Mouse (Mus musculus): Measurements from ENCODE around the gene Trp53bp2. TPM values are rescaled to one million over a fixed set of nuclear protein-coding genes. Genes with fewer than 3 reads are reported as not detected.

Trp53bp2 gene
- polyA plus RNA-seq, 1 experiment = 5.4 TPM

DNA sequence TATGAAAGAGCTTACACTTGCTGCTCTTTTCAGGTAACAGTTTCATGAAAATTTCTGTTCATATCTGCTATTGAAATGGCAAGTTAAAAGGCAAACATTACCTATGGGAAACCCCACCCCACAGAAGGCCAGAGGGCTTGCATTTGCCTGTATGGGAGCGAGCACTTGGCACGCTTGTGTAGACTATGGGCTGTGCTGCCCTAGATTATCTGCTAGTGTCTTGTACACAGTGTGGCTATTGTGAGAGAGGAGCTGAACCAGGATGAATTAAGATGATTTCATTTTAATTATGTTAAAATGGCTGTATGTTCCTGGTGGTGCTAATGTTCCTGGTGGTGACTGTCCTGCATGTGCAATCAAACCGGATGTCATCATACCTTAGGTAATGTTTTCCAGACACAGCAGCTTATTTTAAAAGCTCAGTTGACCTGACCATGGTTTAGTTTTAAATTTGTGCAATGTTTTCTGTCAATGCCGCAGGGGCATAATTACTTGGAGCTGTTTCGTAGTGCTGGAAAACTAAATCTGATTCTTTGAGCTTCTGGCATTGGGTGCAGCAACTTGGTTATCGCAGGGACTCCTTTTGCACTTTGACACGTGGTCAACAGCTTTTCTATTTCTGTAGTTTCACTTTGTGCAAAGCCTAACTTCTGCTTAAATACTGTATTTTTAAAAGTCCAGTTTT lies 3.8 kb downstream of the Trp53bp2 start:
- H3K4me1 ChIP-seq (ENCODE audit: control insufficient read depth, insufficient read depth, low read length) = no peaks in the 10 kb centered on the region; the same call in 1 of the 2 replicates
- no peak for TF ChIP-seq POLR2A (IDR thresholded peaks at IDR 0.05; ENCODE audit: borderline replicate concordance, control insufficient read depth, low read depth, low read length)
- no peak for TF ChIP-seq CTCF (IDR thresholded peaks at IDR 0.05; ENCODE audit: control insufficient read depth, insufficient read depth, low read length)
- no peak overlapping the region for H3K4me3 ChIP-seq (replicated peaks; ENCODE audit: control insufficient read depth, low read depth, low read length)
- H3K27ac ChIP-seq (ENCODE audit: control insufficient read depth, insufficient read depth, low read depth, low read length, poor library complexity) = no peak overlapping the region
- 32% methylated on average over 7 of the region's 7 CpGs for WGBS

DNA sequence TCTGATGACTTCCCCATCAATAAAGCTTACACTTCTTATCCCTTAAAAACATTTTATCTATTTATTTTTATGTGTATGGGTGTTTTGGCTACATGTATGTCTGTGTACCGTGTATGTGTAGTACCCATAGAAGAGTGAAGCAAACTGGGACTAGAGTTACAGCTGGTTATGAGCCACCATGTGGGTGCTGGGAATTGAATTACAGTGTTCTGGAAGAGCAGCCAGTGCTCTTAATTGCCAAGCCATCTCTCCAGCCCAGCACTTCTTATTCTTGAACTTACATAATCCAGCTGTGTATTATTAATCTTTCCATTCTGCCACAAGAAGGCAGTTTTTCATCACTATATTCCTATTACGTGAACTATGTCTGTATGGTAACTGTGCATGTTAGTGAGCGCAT lies 10.5 kb downstream of the Trp53bp2 start:
- TF ChIP-seq POLR2A (IDR thresholded peaks at IDR 0.05; ENCODE audit: borderline replicate concordance, control insufficient read depth, low read depth, low read length) (no peak), CTCF (IDR thresholded peaks at IDR 0.05; ENCODE audit: control insufficient read depth, insufficient read depth, low read length) (no peak)
- Histone ChIP-seq H3K4me3 (replicated peaks; ENCODE audit: control insufficient read depth, low read depth, low read length) (no peak overlapping the region), H3K27ac (ENCODE audit: control insufficient read depth, insufficient read depth, low read depth, low read length, poor library complexity) (no peak overlapping the region), H3K4me1 (ENCODE audit: control insufficient read depth, insufficient read depth, low read length) (no peaks in the 10 kb centered on the region)
- WGBS = 93% methylated on average over 3 of the region's 3 CpGs

DNA sequence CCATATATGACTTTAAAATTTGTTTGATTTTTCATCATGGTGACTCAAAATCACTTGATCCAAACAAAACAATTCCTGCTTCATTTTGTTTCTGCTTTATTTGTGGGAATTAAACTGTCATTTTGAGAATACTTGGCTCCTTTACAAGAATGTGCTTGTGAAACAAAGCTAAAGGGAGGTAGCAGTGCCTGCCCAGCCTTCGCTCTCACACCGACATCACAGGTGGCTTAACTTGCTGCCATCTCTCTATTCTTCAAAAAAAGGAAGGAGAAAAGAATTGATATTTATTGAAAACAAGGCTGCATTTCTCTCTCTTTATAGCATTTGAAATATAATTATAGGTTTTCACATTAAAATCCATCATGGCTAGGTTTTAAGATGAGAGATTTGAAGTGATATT lies 15.3 kb downstream of the Trp53bp2 start:
- Histone ChIP-seq H3K4me1 (ENCODE audit: control insufficient read depth, insufficient read depth, low read length) (no peaks in the 10 kb centered on the region), H3K4me3 (replicated peaks; ENCODE audit: control insufficient read depth, low read depth, low read length) (no peak overlapping the region), H3K27ac (ENCODE audit: control insufficient read depth, insufficient read depth, low read depth, low read length, poor library complexity) (no peak overlapping the region)
- TF ChIP-seq CTCF (IDR thresholded peaks at IDR 0.05; ENCODE audit: control insufficient read depth, insufficient read depth, low read length) (no peak), POLR2A (IDR thresholded peaks at IDR 0.05; ENCODE audit: borderline replicate concordance, control insufficient read depth, low read depth, low read length) (no peak)
- WGBS = 84% methylated on average over 2 of the region's 2 CpGs

DNA sequence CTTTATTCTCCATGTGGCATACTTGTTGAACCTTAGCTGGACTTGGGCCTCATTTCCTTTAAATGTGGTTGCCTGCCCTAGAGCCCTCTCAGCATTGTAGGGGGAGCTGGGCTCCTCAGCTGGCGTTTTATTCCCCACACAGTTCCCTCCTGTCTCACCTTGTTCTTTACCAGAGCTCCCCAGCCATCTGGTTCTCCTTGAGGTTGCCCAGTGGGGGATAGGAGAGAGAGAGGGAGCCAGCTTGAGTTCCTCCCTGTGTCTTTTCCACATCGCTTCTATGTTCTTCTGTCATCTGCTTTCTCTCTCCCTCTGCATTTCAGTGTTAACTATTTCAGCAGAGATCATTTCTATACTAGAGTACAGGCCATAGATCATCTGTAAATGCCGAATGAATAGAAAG lies 16.2 kb downstream of the Trp53bp2 start:
- TF ChIP-seq POLR2A (IDR thresholded peaks at IDR 0.05; ENCODE audit: borderline replicate concordance, control insufficient read depth, low read depth, low read length) = no peak
- no peak for TF ChIP-seq CTCF (IDR thresholded peaks at IDR 0.05; ENCODE audit: control insufficient read depth, insufficient read depth, low read length)
- H3K27ac ChIP-seq (ENCODE audit: control insufficient read depth, insufficient read depth, low read depth, low read length, poor library complexity) = no peak overlapping the region
- H3K4me1 ChIP-seq (ENCODE audit: control insufficient read depth, insufficient read depth, low read length) = no peaks in the 10 kb centered on the region
- WGBS = 79% methylated on average over 3 of the region's 3 CpGs
- no peak overlapping the region for H3K4me3 ChIP-seq (replicated peaks; ENCODE audit: control insufficient read depth, low read depth, low read length)

GRCm38 (mm10) chr1:182426444-182426843 lies 17.5 kb downstream of the Trp53bp2 start:
- WGBS = 78% methylated on average over 2 of the region's 2 CpGs
- H3K4me1 ChIP-seq (ENCODE audit: control insufficient read depth, insufficient read depth, low read length) = no peaks in the 10 kb centered on the region
- no peak overlapping the region for H3K27ac ChIP-seq (ENCODE audit: control insufficient read depth, insufficient read depth, low read depth, low read length, poor library complexity)
- H3K4me3 ChIP-seq (replicated peaks; ENCODE audit: control insufficient read depth, low read depth, low read length) = no peak overlapping the region
- TF ChIP-seq CTCF (IDR thresholded peaks at IDR 0.05; ENCODE audit: control insufficient read depth, insufficient read depth, low read length) = no peak
- TF ChIP-seq POLR2A (IDR thresholded peaks at IDR 0.05; ENCODE audit: borderline replicate concordance, control insufficient read depth, low read depth, low read length) = no peak

DNA sequence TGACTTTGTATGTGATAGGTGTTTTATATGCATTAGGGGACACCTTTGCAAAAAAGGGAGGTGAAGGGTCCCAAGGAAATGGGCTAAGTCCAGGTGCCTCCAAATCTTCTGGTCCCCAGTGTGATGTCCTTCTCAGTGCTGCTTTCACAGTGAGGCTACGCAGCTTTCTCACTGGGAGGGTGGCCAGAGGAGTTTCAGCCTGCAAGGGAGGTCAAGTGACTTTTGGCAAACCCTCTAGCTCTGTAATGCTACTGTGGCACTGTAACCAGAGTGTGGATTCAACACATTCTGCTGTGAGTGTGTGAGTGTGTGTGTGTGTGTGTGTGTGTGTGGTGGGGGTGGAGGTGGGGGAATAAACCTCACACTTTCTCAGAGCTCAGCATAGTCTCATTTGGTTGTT lies 18.5 kb downstream of the Trp53bp2 start:
- Histone ChIP-seq H3K27ac (ENCODE audit: control insufficient read depth, insufficient read depth, low read depth, low read length, poor library complexity) (no peak overlapping the region), H3K4me1 (ENCODE audit: control insufficient read depth, insufficient read depth, low read length) (peaks cover 1% of the 10 kb centered on the region; the same call in 1 of the 2 replicates), H3K4me3 (replicated peaks; ENCODE audit: control insufficient read depth, low read depth, low read length) (no peak overlapping the region)
- TF ChIP-seq POLR2A (IDR thresholded peaks at IDR 0.05; ENCODE audit: borderline replicate concordance, control insufficient read depth, low read depth, low read length) = no peak
- no peak for TF ChIP-seq CTCF (IDR thresholded peaks at IDR 0.05; ENCODE audit: control insufficient read depth, insufficient read depth, low read length)
- 94% methylated on average over 1 of the region's 1 CpGs for WGBS

- Histone ChIP-seq H3K4me3 (replicated peaks; ENCODE audit: control insufficient read depth, low read depth, low read length) (no peak overlapping the region), H3K27ac (ENCODE audit: control insufficient read depth, insufficient read depth, low read depth, low read length, poor library complexity) (no peak overlapping the region), H3K4me1 (ENCODE audit: control insufficient read depth, insufficient read depth, low read length) (peaks cover 1% of the 10 kb centered on the region; the same call in 1 of the 2 replicates)
- WGBS = 85% methylated on average over 3 of the region's 3 CpGs
- no peak for TF ChIP-seq CTCF (IDR thresholded peaks at IDR 0.05; ENCODE audit: control insufficient read depth, insufficient read depth, low read length)
- no peak for TF ChIP-seq POLR2A (IDR thresholded peaks at IDR 0.05; ENCODE audit: borderline replicate concordance, control insufficient read depth, low read depth, low read length)
These were observed 20.9 kb downstream of the Trp53bp2 start for GRCm38 (mm10) chr1:182429826-182430225.

GRCm38 (mm10) chr1:182430676-182431075 lies 21.7 kb downstream of the Trp53bp2 start:
- TF ChIP-seq POLR2A (IDR thresholded peaks at IDR 0.05; ENCODE audit: borderline replicate concordance, control insufficient read depth, low read depth, low read length) (no peak), CTCF (IDR thresholded peaks at IDR 0.05; ENCODE audit: control insufficient read depth, insufficient read depth, low read length) (no peak)
- Histone ChIP-seq H3K4me3 (replicated peaks; ENCODE audit: control insufficient read depth, low read depth, low read length) (no peak overlapping the region), H3K4me1 (ENCODE audit: control insufficient read depth, insufficient read depth, low read length) (peaks cover 1% of the 10 kb centered on the region; the same call in 1 of the 2 replicates), H3K27ac (ENCODE audit: control insufficient read depth, insufficient read depth, low read depth, low read length, poor library complexity) (no peak overlapping the region)
- WGBS = 82% methylated on average over 2 of the region's 2 CpGs
